Mouse (Mus musculus) liver (tissue): ENCODE measurements at regions not wholly inside any gene's neighbourhood (a gene's known extent, or its start where the extent isn't known, plus 50 kb on each side); places are given as distances from the start of the nearest gene placed in this dataset.

Experiments
- DNase-seq: peaks from one replicate; pipeline ENCODE4 v3.0.0-alpha.2; 2020; ENCODE audit warnings: mixed read lengths

DNA sequence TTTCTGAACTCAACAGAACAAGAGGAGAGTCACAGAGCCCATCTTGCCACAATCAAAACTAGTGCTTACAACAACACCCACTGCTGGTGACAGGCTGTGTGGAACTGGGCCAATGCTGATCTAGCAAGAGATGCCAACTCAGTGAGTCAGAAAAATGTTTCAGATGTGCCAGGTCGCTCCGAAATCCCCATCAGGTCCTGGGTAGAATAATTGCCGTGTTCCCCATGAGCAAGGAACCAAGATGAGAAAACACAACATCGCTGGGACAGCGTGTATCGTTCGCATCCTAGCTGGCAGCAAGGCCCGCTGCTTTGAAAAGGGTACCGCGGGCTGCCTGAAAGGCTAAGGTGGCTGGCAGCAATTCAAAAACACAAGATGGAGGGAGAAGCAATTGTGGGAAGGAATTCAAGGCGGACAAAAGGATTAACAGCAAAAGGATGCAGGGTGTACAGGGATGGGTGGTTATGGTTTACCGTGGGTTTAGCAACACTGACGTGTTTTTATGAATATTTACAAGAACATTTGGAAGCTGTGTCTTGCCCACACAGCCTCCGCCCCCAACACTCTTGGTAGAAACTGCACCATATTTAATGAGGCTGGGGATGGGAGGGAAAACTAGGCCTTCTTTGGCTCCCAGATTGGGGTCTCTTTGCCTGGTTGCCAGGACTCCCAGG lies 229.7 kb upstream of the G2e3 start:
- no peak for DNase-seq

DNA sequence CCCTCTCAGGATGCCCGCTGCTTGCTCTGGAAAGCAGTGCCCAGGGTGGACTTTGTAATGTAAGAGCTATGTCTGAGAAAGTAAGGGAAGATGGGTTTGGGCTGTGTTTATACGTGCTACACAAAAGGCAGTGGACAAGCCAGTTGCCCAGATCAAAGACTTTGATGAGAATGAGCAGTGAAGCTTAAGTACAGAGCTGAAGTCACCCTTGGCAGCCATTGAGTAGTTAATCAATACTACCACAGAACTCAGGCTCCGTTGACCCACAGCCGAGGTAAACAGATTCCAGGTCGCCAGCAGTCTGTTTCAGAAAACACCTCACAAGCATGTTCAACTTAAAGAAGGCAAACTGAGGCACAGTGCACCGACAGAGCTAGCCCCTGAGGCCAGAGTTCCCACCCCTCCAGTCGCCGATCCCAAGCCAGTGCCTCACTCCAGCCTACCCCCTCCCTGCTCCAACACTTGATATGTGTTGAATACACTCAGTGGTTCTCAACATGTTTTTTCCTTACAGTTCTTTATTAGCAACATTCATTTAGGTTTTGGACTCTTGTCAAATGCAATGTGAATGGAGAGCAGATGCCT lies 230.3 kb upstream of the G2e3 start:
- DNase-seq: no peak

DNA sequence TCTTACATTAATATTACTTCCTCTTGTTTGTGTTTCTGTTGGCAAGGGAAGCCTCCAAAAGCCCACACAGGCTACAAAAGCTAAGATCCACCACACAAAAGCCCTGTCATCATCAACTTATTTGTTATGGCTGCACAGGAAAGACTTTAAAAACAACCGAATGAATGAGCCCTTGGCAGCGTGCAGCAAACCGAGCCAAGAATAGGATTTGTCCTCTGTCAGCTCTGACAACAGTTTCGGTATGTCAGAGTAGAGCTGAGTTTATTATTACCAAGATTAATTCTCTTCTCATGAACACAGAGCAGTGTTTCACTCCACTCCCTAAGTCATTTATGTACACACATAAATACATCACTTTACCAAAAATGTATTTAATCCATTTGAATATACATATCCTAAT lies 236.1 kb upstream of the G2e3 start:
- no peak for DNase-seq

DNA sequence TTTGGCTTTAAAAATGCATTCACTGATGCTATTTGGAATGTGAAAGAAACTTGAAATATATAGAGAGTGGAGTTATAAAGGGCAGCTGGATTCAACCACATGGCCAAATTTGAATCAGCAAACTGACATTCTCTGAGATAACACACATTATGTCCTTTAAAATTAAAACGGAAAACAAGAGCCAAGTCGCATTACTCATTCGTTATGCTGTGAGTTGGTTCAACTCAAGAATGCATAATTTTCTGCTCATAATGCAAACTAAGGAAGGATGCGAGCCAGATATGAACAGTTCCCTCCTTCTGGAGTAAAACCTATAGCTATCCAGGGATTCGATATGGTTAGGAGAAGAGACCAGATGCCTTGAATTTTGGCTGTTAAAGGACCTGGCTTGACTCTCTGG lies 239.8 kb upstream of the G2e3 start:
- DNase-seq: no peak

DNA sequence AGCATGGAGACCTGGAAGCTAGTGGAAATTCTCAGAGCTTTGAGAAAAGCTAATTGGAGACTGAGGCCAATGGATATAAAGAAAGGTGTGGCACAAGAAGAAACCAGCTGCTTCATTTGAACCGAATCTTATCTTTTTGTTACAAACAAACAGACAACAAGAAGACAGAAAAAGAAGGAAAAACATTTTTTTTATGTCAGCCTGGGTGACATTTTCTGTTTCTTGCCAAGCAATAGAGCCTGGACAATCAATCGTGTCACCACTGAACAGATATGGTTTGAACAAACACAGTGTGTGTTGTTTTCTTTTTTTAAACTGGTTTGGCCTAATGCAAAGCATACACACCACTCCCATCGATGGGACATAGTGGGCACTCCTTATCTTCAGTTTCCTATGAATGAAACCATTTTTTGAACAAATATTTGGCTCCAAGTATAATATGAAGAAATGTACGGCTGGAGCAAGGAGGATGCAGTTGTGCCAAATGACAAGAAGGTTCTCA lies 244.3 kb upstream of the G2e3 start:
- no peak for DNase-seq

DNA sequence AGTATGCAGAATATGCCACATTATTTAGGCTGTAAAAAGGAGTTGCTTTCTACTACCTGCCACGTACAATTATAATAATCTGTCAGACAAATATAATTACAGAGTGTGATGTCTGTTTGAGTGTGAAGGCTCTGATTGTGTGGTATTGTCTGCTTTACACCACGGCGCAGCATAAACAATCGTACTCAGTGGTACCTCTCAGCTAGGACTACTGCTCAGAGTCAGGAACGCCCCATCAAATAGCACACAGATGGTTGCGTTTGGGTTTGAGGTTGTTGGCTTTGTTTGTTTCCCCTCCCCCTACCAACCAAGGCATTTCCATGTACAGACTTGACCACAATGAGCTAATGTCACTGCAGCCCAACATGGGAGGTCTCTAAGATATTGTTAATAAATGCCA lies 246.2 kb upstream of the G2e3 start:
- DNase-seq: no peak

DNA sequence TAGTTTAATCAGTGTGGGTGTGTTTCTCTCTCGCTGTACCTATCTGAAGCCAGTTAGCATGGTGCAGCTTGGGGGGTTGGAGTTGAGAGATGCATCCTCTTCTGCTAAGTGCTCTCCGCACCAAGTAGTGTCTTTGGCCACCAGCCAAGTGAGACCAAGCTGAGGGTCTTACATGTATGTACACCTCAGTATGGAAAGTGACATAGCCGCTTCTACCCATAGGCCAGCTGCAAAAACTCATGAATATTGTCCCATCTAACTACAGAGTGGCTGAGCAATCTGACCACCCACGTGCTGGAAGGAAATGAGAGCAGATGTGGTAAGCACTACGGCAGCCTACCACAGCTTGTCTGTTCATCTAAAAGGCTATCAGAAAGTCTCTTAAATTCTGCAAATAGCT lies 247.0 kb upstream of the G2e3 start:
- no peak for DNase-seq

DNA sequence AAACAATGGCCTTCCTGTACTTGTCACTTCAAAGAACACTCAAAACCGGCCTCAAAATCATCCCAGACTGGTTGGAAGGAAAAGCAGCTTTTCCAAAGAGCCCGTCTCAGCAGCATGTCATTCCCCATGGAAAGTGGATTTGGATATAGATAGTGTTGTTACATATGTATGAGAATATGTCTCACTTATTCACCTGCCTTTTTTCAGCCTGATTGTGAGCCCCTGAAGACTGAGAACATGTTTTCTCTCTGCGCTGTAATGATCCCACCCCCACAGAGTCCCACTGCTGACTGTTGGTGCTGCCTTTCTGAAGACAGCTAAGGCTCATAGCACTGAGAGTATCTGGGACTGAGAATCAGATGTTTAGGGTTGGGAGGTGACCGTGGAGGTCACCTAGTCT lies 251.9 kb upstream of the G2e3 start:
- no peak for DNase-seq

DNA sequence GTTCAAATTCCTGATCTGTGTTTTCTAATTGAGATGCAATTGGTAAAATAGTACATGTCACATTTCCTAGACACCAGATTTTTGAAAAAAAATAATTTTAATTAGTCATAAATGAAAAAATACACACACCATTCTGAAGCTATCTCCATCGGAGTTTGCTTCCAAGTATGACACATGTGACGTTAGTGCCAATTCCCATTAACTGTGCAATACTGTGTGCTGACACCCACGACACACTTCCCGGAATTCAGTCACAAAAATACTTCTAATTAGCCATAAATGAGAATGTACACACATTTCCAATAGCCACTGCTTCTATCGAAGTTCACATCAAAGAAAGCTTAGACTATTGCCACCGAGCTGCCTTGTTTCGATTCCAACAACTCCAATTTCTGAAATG lies 258.5 kb upstream of the G2e3 start:
- DNase-seq: no peak

DNA sequence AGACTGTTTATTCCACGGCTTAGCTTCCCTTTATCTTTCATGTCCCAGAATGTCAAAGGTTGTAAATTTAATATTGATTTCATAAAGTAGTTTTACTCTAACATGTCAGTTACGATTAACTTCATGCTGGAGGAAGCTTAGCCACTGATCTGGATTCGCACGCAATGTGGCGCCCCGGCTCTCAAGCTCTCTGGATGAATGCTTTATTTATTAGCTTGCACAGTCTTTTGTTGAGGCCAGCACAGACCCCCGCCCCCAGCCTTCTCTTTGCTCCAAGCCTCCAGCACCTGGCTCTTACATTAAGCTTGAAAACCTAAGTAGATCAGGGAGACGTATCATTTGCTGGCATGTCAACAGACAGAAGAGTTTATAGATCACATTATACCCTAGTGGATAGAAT lies 266.1 kb upstream of the G2e3 start:
- DNase-seq: no peak

DNA sequence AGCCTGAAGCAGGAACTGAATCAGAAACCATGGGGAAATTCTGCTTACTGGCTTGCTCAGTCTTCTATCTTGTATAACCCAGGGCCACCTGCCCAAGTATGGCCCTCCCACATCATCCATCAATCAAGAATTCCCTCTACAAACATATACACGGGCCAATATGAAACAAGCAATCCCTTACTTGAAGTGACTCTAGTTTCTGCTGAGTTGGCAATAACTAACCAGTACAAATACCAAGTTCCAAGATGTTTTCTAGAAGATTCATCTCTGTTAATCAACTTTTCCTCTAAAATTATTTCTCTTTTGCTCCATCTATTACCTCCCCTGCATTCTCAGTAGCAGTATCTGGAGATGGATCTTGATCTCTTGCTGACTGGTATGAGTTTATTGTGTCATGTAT lies 274.4 kb upstream of the G2e3 start:
- no peak for DNase-seq

DNA sequence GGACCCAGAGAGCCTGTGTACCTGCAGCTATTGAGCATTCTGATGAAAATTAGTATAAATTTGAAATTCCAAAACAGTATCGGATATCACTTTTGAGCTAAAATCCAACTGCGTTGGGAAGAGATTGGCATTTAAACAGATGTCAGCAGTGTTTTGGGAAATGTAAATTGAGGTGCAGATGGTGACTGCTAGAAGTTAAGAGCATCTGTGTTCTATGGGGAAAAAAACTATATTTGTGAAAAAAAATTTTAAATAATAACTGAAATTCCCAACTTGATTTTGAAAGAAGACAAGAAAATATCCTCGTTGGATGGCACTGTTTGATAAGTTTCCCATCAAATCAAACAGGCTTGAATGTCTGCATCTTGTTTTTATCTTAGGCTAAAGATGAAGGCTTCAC lies 286.9 kb upstream of the G2e3 start:
- DNase-seq: no peak

DNA sequence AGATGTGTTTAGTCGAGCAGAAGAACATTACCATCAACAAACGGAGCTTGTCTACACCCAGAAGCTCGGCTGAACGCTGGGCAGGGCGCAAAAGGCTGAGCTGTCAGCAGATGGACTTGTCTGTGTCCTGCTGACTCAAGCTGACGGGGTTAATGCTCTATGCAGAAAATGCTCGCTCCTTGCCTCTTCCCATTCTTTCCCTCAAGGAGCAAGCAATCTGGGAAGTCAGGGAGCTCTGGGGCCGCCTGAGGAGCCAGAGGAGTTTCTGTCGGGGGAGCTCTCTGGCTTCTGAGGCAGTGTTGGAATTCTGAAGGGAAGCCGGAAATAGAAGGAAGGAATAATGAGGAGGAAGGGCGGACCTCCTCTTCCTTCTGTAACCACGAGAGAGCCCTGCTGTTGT lies 289.3 kb upstream of the G2e3 start:
- peak; percentile 3 for DNase-seq

DNA sequence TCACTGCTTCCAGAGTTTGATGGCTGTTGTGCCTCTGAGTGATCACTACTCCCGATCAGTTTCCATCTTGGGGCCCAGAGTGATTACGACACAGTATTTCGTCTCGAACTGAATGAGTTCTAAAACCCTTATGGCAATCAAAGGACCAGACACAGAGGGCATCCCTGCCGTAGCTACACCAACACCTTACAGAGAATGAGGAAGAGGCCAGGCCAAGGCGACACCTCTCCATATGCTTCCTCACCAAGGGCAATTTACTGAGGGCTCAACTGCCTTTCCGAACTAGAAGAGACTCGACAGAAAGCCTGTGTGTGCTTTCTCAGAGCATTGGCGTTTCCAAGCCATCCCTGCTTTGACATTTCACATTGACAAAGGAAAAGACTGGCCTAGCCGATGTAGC lies 289.8 kb upstream of the G2e3 start:
- DNase-seq: no peak

DNA sequence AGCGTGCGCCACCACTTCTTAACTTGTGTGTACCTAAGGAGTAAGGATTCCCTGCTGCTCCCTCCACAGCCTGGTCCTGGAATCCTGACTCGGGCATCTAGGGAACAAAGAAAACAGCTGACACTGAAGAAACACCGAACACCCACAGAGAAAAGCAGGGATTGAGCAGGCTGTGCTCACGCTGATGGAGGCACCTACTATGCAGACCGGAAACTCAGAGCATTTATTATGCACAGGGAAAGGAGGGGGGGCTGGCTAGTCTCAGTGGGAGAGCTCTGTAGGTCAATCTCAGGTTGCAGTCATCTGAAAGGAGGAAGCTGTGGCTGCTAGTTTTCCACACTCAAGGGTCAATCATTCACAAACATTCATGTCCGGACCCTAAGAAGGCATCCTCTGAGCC lies 300.7 kb upstream of the G2e3 start:
- DNase-seq: no peak

DNA sequence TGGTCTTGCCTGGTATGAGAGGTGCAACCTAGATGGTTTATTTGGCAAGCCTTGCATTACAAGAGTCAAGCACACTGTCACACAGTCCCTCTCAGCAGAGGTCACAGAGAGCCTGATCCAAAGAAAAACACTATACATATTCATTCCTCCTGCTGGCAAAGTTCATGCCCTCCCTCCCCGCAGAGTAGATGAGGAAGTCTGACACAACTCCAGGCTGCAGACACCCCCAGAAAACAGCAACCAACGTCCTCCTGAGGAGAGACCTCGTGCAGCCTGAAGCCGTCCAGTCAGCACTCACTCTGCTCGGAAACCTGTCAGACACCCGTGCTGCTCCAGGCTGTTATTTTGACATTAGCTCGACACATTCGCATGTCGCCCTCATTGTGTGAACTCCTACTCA lies 302.4 kb upstream of the G2e3 start:
- DNase-seq: no peak

DNA sequence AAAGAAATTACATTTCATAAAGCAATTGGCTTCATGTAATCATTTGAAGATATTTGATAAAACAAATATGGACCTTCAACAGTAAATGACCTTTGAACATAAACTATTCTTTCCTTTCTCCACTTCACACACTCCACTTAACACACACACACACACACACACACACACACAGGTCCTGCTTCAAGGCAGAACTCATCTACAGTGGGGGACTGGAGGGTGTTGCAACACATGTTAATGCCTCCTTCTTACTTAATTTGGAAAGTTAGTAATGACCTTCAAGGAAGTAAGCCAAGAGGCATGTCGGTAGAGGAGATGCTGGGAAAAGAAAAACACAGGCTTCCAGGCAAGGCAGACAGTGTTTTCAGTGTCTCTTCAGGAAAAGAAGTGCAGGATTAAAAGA lies 302.8 kb upstream of the G2e3 start:
- DNase-seq: no peak

DNA sequence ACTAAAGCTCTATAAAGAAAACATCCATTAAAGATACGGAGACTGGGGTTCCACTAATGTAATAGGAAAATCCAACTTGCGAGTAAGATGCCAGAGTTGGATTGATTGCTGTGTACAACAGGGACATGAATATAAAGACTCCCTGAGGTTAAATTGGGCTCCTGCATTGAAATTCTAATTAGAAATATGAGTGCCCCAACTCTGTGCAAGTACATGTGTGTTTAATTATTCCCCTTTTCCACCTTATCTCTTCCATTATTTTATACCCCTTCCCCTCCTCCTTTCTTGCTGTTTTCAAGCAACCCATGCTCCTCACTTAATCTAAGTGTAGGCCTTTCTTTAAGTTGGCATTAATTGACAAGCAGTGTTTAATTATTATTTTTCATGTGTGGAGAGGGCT lies 315.7 kb upstream of the G2e3 start:
- no peak for DNase-seq

DNA sequence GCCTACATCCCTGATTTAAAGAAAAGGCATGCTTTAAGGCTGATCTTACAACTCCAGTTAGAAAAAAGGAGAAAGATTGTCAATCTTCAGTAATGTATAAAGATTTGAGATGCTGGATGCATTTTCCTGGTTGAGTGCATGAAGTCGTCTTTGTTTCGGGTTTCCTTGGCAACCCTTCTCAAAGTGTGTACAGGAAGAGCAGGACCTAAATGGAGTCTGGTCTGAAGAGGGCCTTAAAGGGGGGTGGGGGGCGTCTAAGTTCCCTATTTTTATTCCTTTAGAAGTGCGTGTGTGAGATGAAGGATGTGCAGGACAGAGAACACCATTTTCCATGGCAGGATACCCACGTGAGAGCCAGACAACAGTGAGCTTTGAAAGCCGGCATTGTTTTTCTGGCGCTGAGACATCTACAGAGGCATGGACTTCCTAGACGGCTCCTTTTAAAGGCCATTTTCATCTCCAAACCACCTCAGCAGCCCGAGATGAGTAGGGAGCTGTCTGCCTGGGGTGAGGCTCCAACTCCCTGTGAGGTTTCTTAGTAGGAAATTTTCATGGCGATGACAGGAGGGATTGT lies 319.2 kb upstream of the G2e3 start:
- DNase-seq: no peak

DNA sequence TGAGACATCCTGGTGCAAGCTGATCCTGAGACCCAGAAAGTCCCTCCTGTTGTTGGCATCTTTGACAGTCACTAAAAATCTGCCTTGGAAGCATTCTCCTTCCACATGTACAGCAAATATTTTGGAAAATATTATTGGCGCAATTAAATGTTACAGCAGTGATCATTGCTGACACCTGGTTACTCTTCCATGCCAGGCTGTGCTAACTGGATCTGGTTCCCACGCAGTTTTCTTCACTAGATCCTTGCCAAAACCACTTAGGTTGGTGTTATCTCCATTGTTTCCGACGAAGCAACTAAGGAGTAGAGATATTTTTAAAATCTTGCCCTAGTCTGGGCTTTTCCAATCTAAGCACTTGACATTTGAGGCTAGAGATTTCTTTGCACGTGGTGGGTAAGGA lies 321.8 kb upstream of the G2e3 start:
- DNase-seq: no peak

DNA sequence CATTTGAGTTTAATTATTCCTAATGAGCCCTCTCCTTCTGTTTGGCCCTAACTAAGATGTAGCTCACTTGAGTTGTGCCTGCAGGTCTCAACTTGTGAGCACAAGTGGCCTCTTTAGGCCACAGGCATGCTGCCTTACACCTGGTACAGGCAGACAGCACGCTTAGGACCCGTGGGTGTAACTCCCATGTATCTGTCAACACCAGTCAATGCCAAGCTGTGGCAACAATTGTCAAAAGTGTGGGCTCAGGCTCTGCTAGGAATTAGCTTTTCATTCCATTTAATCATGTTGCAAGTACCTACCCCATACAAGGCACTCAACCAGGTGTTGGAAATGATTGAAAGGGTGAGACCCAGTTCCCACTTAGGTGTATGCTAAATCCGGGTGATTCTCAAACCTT lies 322.3 kb upstream of the G2e3 start:
- no peak for DNase-seq

DNA sequence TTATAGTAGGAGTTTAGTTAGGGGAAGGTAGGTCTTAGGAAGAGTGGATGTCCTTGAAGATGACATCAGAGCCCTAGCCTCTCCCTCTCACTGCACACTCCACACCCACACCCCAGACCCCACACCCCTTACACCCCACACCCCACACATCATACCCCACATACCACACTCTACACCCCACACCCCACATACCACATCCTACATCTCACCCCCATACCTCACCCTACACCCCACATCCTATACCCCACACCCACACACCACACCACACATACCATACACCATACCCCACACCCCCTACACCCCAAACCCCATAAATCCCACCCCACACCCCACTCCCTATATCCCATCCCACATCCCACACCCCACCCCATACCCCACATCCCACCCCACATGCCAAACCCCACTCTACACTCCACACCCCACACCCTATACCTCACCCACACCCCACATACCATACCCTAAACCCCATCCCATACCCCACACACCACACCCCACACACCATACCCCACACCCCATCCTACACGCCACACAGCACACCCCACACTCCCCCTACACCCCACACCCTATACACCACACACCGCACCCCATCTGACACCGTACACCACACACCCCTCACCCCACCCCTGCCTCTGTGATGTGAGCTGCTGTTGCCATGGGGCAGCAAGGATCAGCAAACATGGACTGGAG lies 323.7 kb upstream of the G2e3 start:
- no peak for DNase-seq

DNA sequence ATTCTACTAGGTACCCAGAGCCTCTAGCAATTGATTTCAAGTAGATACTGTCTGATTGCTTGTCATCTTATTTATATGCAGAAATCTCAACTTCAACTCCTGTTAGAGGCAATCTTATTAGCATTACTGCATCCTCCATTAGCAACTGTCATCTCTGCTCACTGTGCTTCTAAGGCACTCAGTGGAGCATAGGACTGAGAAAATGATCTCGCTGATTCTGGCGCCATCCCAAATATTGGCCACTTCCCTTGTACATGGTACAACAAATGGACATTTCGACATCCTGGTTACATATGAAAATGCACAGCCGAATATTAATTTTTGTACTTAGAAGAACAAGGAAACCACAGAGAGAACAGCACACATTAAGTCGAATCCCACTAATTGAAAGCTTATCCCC lies 329.7 kb upstream of the G2e3 start:
- DNase-seq: no peak

DNA sequence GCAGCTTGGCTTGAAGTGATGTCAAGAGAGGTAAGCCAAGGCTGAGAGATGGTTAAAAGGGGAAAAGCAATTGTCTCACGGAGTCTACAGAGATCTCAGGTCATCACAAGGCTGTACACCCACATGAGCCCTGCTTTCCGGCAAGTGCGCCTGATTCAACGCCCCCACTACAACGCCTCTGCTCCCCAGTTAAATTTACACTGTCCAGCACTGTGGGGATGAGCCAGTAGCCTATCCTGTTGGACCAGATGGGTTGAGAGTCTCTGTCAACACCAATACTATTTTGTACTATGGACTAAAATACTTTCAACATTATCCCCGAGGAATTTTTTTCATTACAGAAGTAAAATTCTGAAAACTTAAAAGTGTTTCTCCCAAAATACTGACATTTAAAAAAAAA lies 331.8 kb upstream of the G2e3 start:
- DNase-seq: no peak
